In genomic region chr8:126971314-126971664, GRCm38 (mm10) we compare ENCODE assay signal across 8 mouse cellular contexts. TPM values are rescaled to one million over a fixed set of nuclear protein-coding genes. Genes with fewer than 3 reads are reported as not detected.
DNase-seq lines count a peak whose midpoint lies in the region; ATAC-seq and TF ChIP-seq lines count a peak whose summit lies in the region.

No protein-coding gene starts in this region.

- WGBS in kidney, postnatal 0 days: 7% methylated on average over 13 of the region's 13 CpGs
- 18% methylated on average over 13 of the region's 13 CpGs for WGBS in hindbrain, embryonic 15.5 days
- 13% methylated on average over 13 of the region's 13 CpGs for WGBS in midbrain, embryonic 16.5 days

- no peak for DNase-seq in kidney, postnatal 0 days (ENCODE audit: low spot score)
- no peak for DNase-seq in kidney, postnatal 36 days
- no peak for DNase-seq in ovary, postnatal 36 days (ENCODE audit: low spot score)
- DNase-seq in cerebellum, adult 8-10 months: no peak
- DNase-seq in layer of hippocampus, adult 11-12 months (ENCODE audit: low spot score): no peak

- peak overlapping the region; percentile 77 for H3K27ac ChIP-seq in kidney, postnatal 0 days
- peak overlapping the region; percentile 86 for H3K27ac ChIP-seq in hindbrain, embryonic 15.5 days (replicated peaks)
- H3K27ac ChIP-seq in midbrain, embryonic 16.5 days (ENCODE audit: low read length): peak overlapping the region; percentile 90

- no peaks in the 10 kb centered on the region for H3K27me3 ChIP-seq in kidney, postnatal 0 days (ENCODE audit: insufficient read depth, low read length)
- H3K27me3 ChIP-seq in hindbrain, embryonic 15.5 days: 0 out of 2 replicates have a peak, but pooled peaks cover 2% of the 10 kb centered on the region
- H3K27me3 ChIP-seq in midbrain, embryonic 16.5 days (ENCODE audit: control insufficient read depth, insufficient read depth, low read depth, low read length): peaks cover 1% of the 10 kb centered on the region; the same call in 1 of the 2 replicates

- no peak for TF ChIP-seq CTCF in kidney, postnatal 0 days (IDR thresholded peaks at IDR 0.05; ENCODE audit: low read depth)

- H3K36me3 ChIP-seq in kidney, postnatal 0 days (ENCODE audit: insufficient read depth, low read length): peaks cover 18% of the 10 kb centered on the region
- peaks cover 19% of the 10 kb centered on the region for H3K36me3 ChIP-seq in hindbrain, embryonic 15.5 days
- H3K36me3 ChIP-seq in midbrain, embryonic 16.5 days (ENCODE audit: control insufficient read depth, insufficient read depth, low read length): 0 out of 2 replicates have a peak, but pooled peaks cover 4% of the 10 kb centered on the region

- ATAC-seq in kidney, postnatal 0 days (replicated peaks; ENCODE audit: low FRiP score, low read depth): 0 out of 2 replicates have a peak, but pooled peaks have one; percentile 8
- 0 out of 2 replicates have a peak, but pooled peaks have one; percentile 4 for ATAC-seq in common myeloid progenitor, adult 5-6 weeks (replicated peaks; ENCODE audit: low read depth, poor library complexity, severe bottlenecking)
- ATAC-seq in hindbrain, embryonic 15.5 days (ENCODE audit: low FRiP score, low read depth): no peak; the same call in 1 of the 2 replicates
- peak; percentile 55; the same call in 1 of the 2 replicates for ATAC-seq in midbrain, embryonic 16.5 days

- peak overlapping the region; percentile 94 for H3K4me2 ChIP-seq in kidney, postnatal 0 days (ENCODE audit: low read length)
- H3K4me2 ChIP-seq in hindbrain, embryonic 15.5 days: peak overlapping the region; percentile 64
- peak overlapping the region; percentile 93 for H3K4me2 ChIP-seq in midbrain, embryonic 16.5 days (ENCODE audit: low read length)

- H3K9me3 ChIP-seq in kidney, postnatal 0 days (replicated peaks; ENCODE audit: low read length): no peaks in the 10 kb centered on the region
- H3K9me3 ChIP-seq in hindbrain, embryonic 15.5 days: no peaks in the 10 kb centered on the region
- H3K9me3 ChIP-seq in midbrain, embryonic 16.5 days (replicated peaks; ENCODE audit: control insufficient read depth, low read length, poor library complexity, severe bottlenecking): no peaks in the 10 kb centered on the region

- peak overlapping the region; percentile 83 for H3K9ac ChIP-seq in kidney, postnatal 0 days (ENCODE audit: low read depth, low read length)
- peak overlapping the region; percentile 52 for H3K9ac ChIP-seq in hindbrain, embryonic 15.5 days
- peak overlapping the region; percentile 73 for H3K9ac ChIP-seq in midbrain, embryonic 16.5 days (ENCODE audit: low read depth, low read length)

- H3K4me3 ChIP-seq in kidney, postnatal 0 days (replicated peaks; ENCODE audit: low read depth, low read length): peak overlapping the region; percentile 96
- H3K4me3 ChIP-seq in hindbrain, embryonic 15.5 days: peak overlapping the region; percentile 80
- peak overlapping the region; percentile 66 for H3K4me3 ChIP-seq in midbrain, embryonic 16.5 days (ENCODE audit: low read depth, low read length)

- 0 out of 2 replicates have a peak, but pooled peaks cover 4% of the 10 kb centered on the region for H3K4me1 ChIP-seq in kidney, postnatal 0 days (replicated peaks; ENCODE audit: insufficient read depth, low read length)
- H3K4me1 ChIP-seq in hindbrain, embryonic 15.5 days (replicated peaks): peaks cover 19% of the 10 kb centered on the region
- peaks cover 11% of the 10 kb centered on the region for H3K4me1 ChIP-seq in midbrain, embryonic 16.5 days (ENCODE audit: control insufficient read depth, insufficient read depth, low read length)

RNA-seq across cellular contexts. Expression of gene Rbm34, which starts 0.4 kb away (rescaled TPM):
- polyA plus RNA-seq in kidney, postnatal 0 days (2015; fragmentation: Nextera tagmentation; extraction: Ambion mirVana): 28.6 and 31.4 TPM in 2 replicates
- 40.5 and 44.6 TPM in 2 replicates for total RNA-seq in common myeloid progenitor, adult 5-6 weeks (2017)
- 23.7 and 25.2 TPM in 2 replicates for polyA plus RNA-seq in hindbrain, embryonic 15.5 days (2015; fragmentation: Nextera tagmentation; extraction: Ambion mirVana)
- 21.4 and 26.2 TPM in 2 replicates for polyA plus RNA-seq in midbrain, embryonic 16.5 days (2015; fragmentation: Nextera tagmentation; extraction: Ambion mirVana)

RNA-seq across cellular contexts. Expression of gene Tomm20, which starts 25.6 kb away (rescaled TPM):
- 309 and 315 TPM in 2 replicates for polyA plus RNA-seq in kidney, postnatal 0 days (2015; fragmentation: Nextera tagmentation; extraction: Ambion mirVana)
- total RNA-seq in common myeloid progenitor, adult 5-6 weeks (2017): 126 and 160 TPM in 2 replicates
- polyA plus RNA-seq in hindbrain, embryonic 15.5 days (2015; fragmentation: Nextera tagmentation; extraction: Ambion mirVana): 196 and 200 TPM in 2 replicates
- polyA plus RNA-seq in midbrain, embryonic 16.5 days (2015; fragmentation: Nextera tagmentation; extraction: Ambion mirVana): 208 and 220 TPM in 2 replicates
